Mouse (Mus musculus) lung, embryonic 15.5 days (tissue): ENCODE results near the gene Dennd1a. TPM values are rescaled to one million over a fixed set of nuclear protein-coding genes. Genes with fewer than 3 reads are reported as not detected.

ENCODE experiments used
- ATAC-seq: fragments of 200-750 bp; cut with Nextera tagmentation; 2 replicates; pipeline ENCODE4 v1.8.0; 2017; ENCODE audit warnings: moderate number of reproducible peaks, borderline replicate concordance; ENCODE audit not compliant: low FRiP score, low TSS enrichment; ENCODE audit errors: extremely low read depth
- H3K27ac ChIP-seq: fragments of 300-500 bp; sonication (generic); 2 replicates; pipeline ENCODE4 v1.5.1; 2015; ENCODE audit warnings: moderate library complexity, mild to moderate bottlenecking, inconsistent platforms
- H3K27me3 ChIP-seq: fragments of 300-500 bp; sonication (generic); 2 replicates; pipeline ENCODE4 v1.6.1; 2015; ENCODE audit warnings: inconsistent platforms
- H3K36me3 ChIP-seq: fragments of 300-500 bp; sonication (generic); 2 replicates; pipeline ENCODE4 v1.6.1; 2015; ENCODE audit warnings: inconsistent platforms
- H3K4me1 ChIP-seq: fragments of 300-500 bp; sonication (generic); 2 replicates; pipeline ENCODE4 v1.6.1; 2015; ENCODE audit warnings: inconsistent platforms
- H3K4me2 ChIP-seq: fragments of 300-500 bp; sonication (generic); 2 replicates; pipeline ENCODE4 v1.6.1; 2015; ENCODE audit warnings: inconsistent platforms, mild to moderate bottlenecking, moderate library complexity
- H3K4me3 ChIP-seq: fragments of 300-500 bp; sonication (generic); 2 replicates; pipeline ENCODE4 v1.5.1; 2015; ENCODE audit warnings: mild to moderate bottlenecking, inconsistent platforms
- H3K9ac ChIP-seq: fragments of 300-500 bp; sonication (generic); 2 replicates; pipeline ENCODE4 v1.6.1; 2015; ENCODE audit warnings: inconsistent platforms
- H3K9me3 ChIP-seq: fragments of 300-500 bp; sonication (generic); 2 replicates; pipeline ENCODE4 v1.6.1; 2016; ENCODE audit warnings: inconsistent platforms
- WGBS: fragments of 180-500 bp; shearing (Covaris S2); methylation state at CpG from one replicate; pipeline ENCODE4 v1.1.7; 2015; 5-methylcytosine and 5-hydroxymethylcytosine counted together
- polyA plus RNA-seq: library from polyadenylated mRNA; unstranded; fragments of >200 nt; fragmentation: Nextera tagmentation; extraction: Ambion mirVana; gene quantifications from 2 replicates; pipeline ENCODE4 v1.2.1, GENCODE M21; 2015

Dennd1a gene
- polyA plus RNA-seq, 1 experiment from 2014 or later: 12.0 TPM

GRCm38 (mm10) chr2:38159736-38160135 is 127.5 kb downstream of the Dennd1a start:
- Histone ChIP-seq H3K27ac (no peak overlapping the region), H3K4me1 (no peaks in the 10 kb centered on the region), H3K36me3 (no peaks in the 10 kb centered on the region), H3K9me3 (no peaks in the 10 kb centered on the region), H3K4me3 (no peak overlapping the region), H3K4me2 (no peak overlapping the region), H3K27me3 (no peaks in the 10 kb centered on the region), H3K9ac (no peak overlapping the region)
- 94% methylated on average over 1 of the region's 1 CpGs for WGBS
- no peak for ATAC-seq

- no peaks in the 10 kb centered on the region for H3K36me3 ChIP-seq
- H3K9ac ChIP-seq: no peak overlapping the region
- no peak overlapping the region for H3K4me3 ChIP-seq
- whole genome bisulfite sequencing: 74% methylated on average over 1 of the region's 1 CpGs
- H3K27ac ChIP-seq: no peak overlapping the region
- no peaks in the 10 kb centered on the region for H3K27me3 ChIP-seq
- no peaks in the 10 kb centered on the region for H3K9me3 ChIP-seq
- no peak overlapping the region for H3K4me2 ChIP-seq
- ATAC-seq: no peak
- no peaks in the 10 kb centered on the region for H3K4me1 ChIP-seq
Measured at GRCm38 (mm10) chr2:38157002-38157401, 130.2 kb downstream of the Dennd1a start.

GRCm38 (mm10) chr2:38156001-38156400 is 131.2 kb downstream of the Dennd1a start:
- WGBS: 67% methylated on average over 2 of the region's 2 CpGs
- no peak overlapping the region for H3K27ac ChIP-seq
- ATAC-seq: no peak
- H3K9me3 ChIP-seq: no peaks in the 10 kb centered on the region
- H3K4me1 ChIP-seq: no peaks in the 10 kb centered on the region
- no peaks in the 10 kb centered on the region for H3K36me3 ChIP-seq
- H3K27me3 ChIP-seq: no peaks in the 10 kb centered on the region
- H3K4me3 ChIP-seq: no peak overlapping the region
- no peak overlapping the region for H3K9ac ChIP-seq
- H3K4me2 ChIP-seq: no peak overlapping the region

GRCm38 (mm10) chr2:38144831-38145230 is 142.4 kb downstream of the Dennd1a start:
- Histone ChIP-seq H3K27me3 (no peaks in the 10 kb centered on the region), H3K27ac (no peak overlapping the region), H3K4me2 (no peak overlapping the region), H3K9ac (no peak overlapping the region), H3K36me3 (no peaks in the 10 kb centered on the region), H3K4me3 (no peak overlapping the region), H3K4me1 (no peaks in the 10 kb centered on the region), H3K9me3 (no peaks in the 10 kb centered on the region)
- no peak for ATAC-seq

- H3K4me2 ChIP-seq: no peak overlapping the region
- H3K36me3 ChIP-seq: no peaks in the 10 kb centered on the region
- H3K9me3 ChIP-seq: no peaks in the 10 kb centered on the region
- 55% methylated on average over 8 of the region's 8 CpGs for WGBS
- H3K4me3 ChIP-seq: no peak overlapping the region
- no peak overlapping the region for H3K27ac ChIP-seq
- no peaks in the 10 kb centered on the region for H3K4me1 ChIP-seq
- no peaks in the 10 kb centered on the region for H3K27me3 ChIP-seq
- no peak overlapping the region for H3K9ac ChIP-seq
- no peak for ATAC-seq
Measured at GRCm38 (mm10) chr2:38144067-38144779, 143.0 kb downstream of the Dennd1a start.

- H3K9ac ChIP-seq: no peak overlapping the region
- H3K9me3 ChIP-seq: no peaks in the 10 kb centered on the region
- H3K4me2 ChIP-seq: no peak overlapping the region
- H3K27me3 ChIP-seq: no peaks in the 10 kb centered on the region
- no peaks in the 10 kb centered on the region for H3K4me1 ChIP-seq
- ATAC-seq: no peak
- no peaks in the 10 kb centered on the region for H3K36me3 ChIP-seq
- WGBS: 57% methylated on average over 5 of the region's 5 CpGs
- H3K27ac ChIP-seq: no peak overlapping the region
- H3K4me3 ChIP-seq: no peak overlapping the region
Measured at GRCm38 (mm10) chr2:38142905-38143304, 144.3 kb downstream of the Dennd1a start.

GRCm38 (mm10) chr2:38142210-38142609 is 145.0 kb downstream of the Dennd1a start:
- 34% methylated on average over 2 of the region's 2 CpGs for WGBS
- no peaks in the 10 kb centered on the region for H3K36me3 ChIP-seq
- H3K4me2 ChIP-seq: no peak overlapping the region
- H3K4me3 ChIP-seq: no peak overlapping the region
- H3K27me3 ChIP-seq: no peaks in the 10 kb centered on the region
- H3K9me3 ChIP-seq: no peaks in the 10 kb centered on the region
- no peaks in the 10 kb centered on the region for H3K4me1 ChIP-seq
- no peak overlapping the region for H3K27ac ChIP-seq
- no peak overlapping the region for H3K9ac ChIP-seq
- no peak for ATAC-seq

- Histone ChIP-seq H3K9ac (no peak overlapping the region), H3K36me3 (no peaks in the 10 kb centered on the region), H3K9me3 (no peaks in the 10 kb centered on the region), H3K4me3 (no peak overlapping the region), H3K4me2 (no peak overlapping the region), H3K4me1 (no peaks in the 10 kb centered on the region), H3K27ac (no peak overlapping the region), H3K27me3 (no peaks in the 10 kb centered on the region)
- ATAC-seq: no peak
- WGBS: 69% methylated on average over 3 of the region's 3 CpGs
Measured at GRCm38 (mm10) chr2:38139536-38139935, 147.7 kb downstream of the Dennd1a start.

- ATAC-seq: no peak
- Histone ChIP-seq H3K9me3 (no peaks in the 10 kb centered on the region), H3K9ac (no peak overlapping the region), H3K27me3 (no peaks in the 10 kb centered on the region), H3K4me2 (no peak overlapping the region), H3K4me3 (no peak overlapping the region), H3K36me3 (no peaks in the 10 kb centered on the region), H3K27ac (no peak overlapping the region), H3K4me1 (no peaks in the 10 kb centered on the region)
- WGBS: 57% methylated on average over 5 of the region's 5 CpGs
Measured at GRCm38 (mm10) chr2:38137086-38137485, 150.1 kb downstream of the Dennd1a start.

GRCm38 (mm10) chr2:38135427-38135826 is 151.8 kb downstream of the Dennd1a start:
- Histone ChIP-seq H3K4me1 (no peaks in the 10 kb centered on the region), H3K9ac (no peak overlapping the region), H3K27ac (no peak overlapping the region), H3K4me2 (no peak overlapping the region), H3K4me3 (no peak overlapping the region), H3K36me3 (no peaks in the 10 kb centered on the region), H3K27me3 (no peaks in the 10 kb centered on the region), H3K9me3 (no peaks in the 10 kb centered on the region)
- 60% methylated on average over 3 of the region's 3 CpGs for WGBS
- ATAC-seq: no peak

- ATAC-seq: no peak
- Histone ChIP-seq H3K4me3 (no peak overlapping the region), H3K9ac (no peak overlapping the region), H3K4me1 (no peaks in the 10 kb centered on the region), H3K36me3 (no peaks in the 10 kb centered on the region), H3K27ac (no peak overlapping the region), H3K9me3 (no peaks in the 10 kb centered on the region), H3K4me2 (no peak overlapping the region), H3K27me3 (no peaks in the 10 kb centered on the region)
- WGBS: 84% methylated on average over 5 of the region's 5 CpGs
Measured at GRCm38 (mm10) chr2:38133036-38133825, 154.0 kb downstream of the Dennd1a start.

- no peak for ATAC-seq
- Histone ChIP-seq H3K4me2 (no peak overlapping the region), H3K36me3 (no peaks in the 10 kb centered on the region), H3K9me3 (no peaks in the 10 kb centered on the region), H3K4me3 (no peak overlapping the region), H3K27me3 (no peaks in the 10 kb centered on the region), H3K27ac (no peak overlapping the region), H3K4me1 (no peaks in the 10 kb centered on the region), H3K9ac (no peak overlapping the region)
- 72% methylated on average over 1 of the region's 1 CpGs for WGBS
Measured at GRCm38 (mm10) chr2:38132233-38132822, 154.9 kb downstream of the Dennd1a start.
